Mouse (Mus musculus): ENCODE data around the gene Dpp8. TPM values are rescaled to one million over a fixed set of nuclear protein-coding genes. Genes with fewer than 3 reads are reported as not detected.

Dpp8 gene
- total RNA-seq, 2 experiments from 2014 or later, result 58.1 to 64.9 TPM

- DNase-seq, result no peak
- intact Hi-C loops (cut with DNase I), result loop anchor here (5.0 kb wide), 1 partner anchor 39 kb away; no protein-coding TSS in a partner anchor
Observed at GRCm38 (mm10) chr9:65083075-65083765, 51.0 kb downstream of the Dpp8 start.

- intact Hi-C loops (cut with DNase I), result loop anchor here (5.0 kb wide), 1 partner anchor 38 kb away; no protein-coding TSS in a partner anchor
Observed at GRCm38 (mm10) chr9:65084198-65084807, 52.1 kb downstream of the Dpp8 start.

GRCm38 (mm10) chr9:65085270-65085669 is 53.1 kb downstream of the Dpp8 start:
- DNase-seq, result no peak
- intact Hi-C loops (cut with DNase I), result no loop called here

More at GRCm38 (mm10) chr9:65084198-65084807, 52.1 kb downstream of the Dpp8 start:
- no peak for DNase-seq

GRCm38 (mm10) chr9:65086801-65087200 is 54.6 kb downstream of the Dpp8 start:
- no peak for DNase-seq
- intact Hi-C loops (cut with DNase I), result no loop called here

GRCm38 (mm10) chr9:65087490-65087889 is 55.3 kb downstream of the Dpp8 start:
- DNase-seq, result no peak
- intact Hi-C loops (cut with DNase I), result no loop called here

- intact Hi-C loops (cut with DNase I), result no loop called here
- peak; percentile 53 to 58 for DNase-seq
Observed at GRCm38 (mm10) chr9:65094237-65094636, 62.0 kb downstream of the Dpp8 start.

- peak in 1 of 2 experiments; percentile 29 for DNase-seq
- intact Hi-C loops (cut with DNase I), result no loop called here
Observed at GRCm38 (mm10) chr9:65100991-65101685, 68.9 kb downstream of the Dpp8 start, which contains the start of gene Igdcc4. Igdcc4 (plus strand) TSS chr9:65101486.

- DNase-seq, result peak; percentile 30 to 37
- intact Hi-C loops (cut with DNase I), result no loop called here
Observed at GRCm38 (mm10) chr9:65101686-65102376, 69.6 kb downstream of the Dpp8 start.

GRCm38 (mm10) chr9:65102377-65103172 is 70.4 kb downstream of the Dpp8 start:
- DNase-seq, result no peak
- intact Hi-C loops (cut with DNase I), result no loop called here

- DNase-seq, result no peak
- intact Hi-C loops (cut with DNase I), result no loop called here
Observed at GRCm38 (mm10) chr9:65103173-65103752, 71.0 kb downstream of the Dpp8 start.

- intact Hi-C loops (cut with DNase I), result no loop called here
- DNase-seq, result no peak
Observed at GRCm38 (mm10) chr9:65106821-65107220, 74.6 kb downstream of the Dpp8 start.

- no peak for DNase-seq
- intact Hi-C loops (cut with DNase I), result no loop called here
Observed at GRCm38 (mm10) chr9:65107893-65108292, 75.7 kb downstream of the Dpp8 start.

- intact Hi-C loops (cut with DNase I), result no loop called here
- DNase-seq, result no peak
Observed at GRCm38 (mm10) chr9:65109132-65110072, 77.2 kb downstream of the Dpp8 start.

- no peak for DNase-seq
- intact Hi-C loops (cut with DNase I), result no loop called here
Observed at GRCm38 (mm10) chr9:65111698-65112097, 79.5 kb downstream of the Dpp8 start.

- no peak for DNase-seq
- intact Hi-C loops (cut with DNase I), result no loop called here
Observed at GRCm38 (mm10) chr9:65113694-65114093, 81.5 kb downstream of the Dpp8 start.

GRCm38 (mm10) chr9:65115891-65116290 is 83.7 kb downstream of the Dpp8 start:
- no peak for DNase-seq
- intact Hi-C loops (cut with DNase I), result no loop called here

GRCm38 (mm10) chr9:65117516-65117915 is 85.3 kb downstream of the Dpp8 start:
- intact Hi-C loops (cut with DNase I), result no loop called here
- DNase-seq, result no peak

GRCm38 (mm10) chr9:65120935-65121334 is 88.7 kb downstream of the Dpp8 start:
- DNase-seq, result peak; percentile 69 to 70
- intact Hi-C loops (cut with DNase I), result loop anchor here (5.0 kb wide), 2 partner anchors 39 to 89 kb away; partner anchors contain the start of gene Dpp8

Data from heart, postnatal 36 days (tissue).